Mouse (Mus musculus) lung, embryonic 16.5 days (tissue): ENCODE results near the gene Yod1. TPM values are rescaled to one million over a fixed set of nuclear protein-coding genes. Genes with fewer than 3 reads are reported as not detected.

ENCODE experiments used
- ATAC-seq: fragments of 200-750 bp; cut with Nextera tagmentation; 2 replicates; pipeline ENCODE4 v1.8.0; 2017; ENCODE audit warnings: low read depth, mild to moderate bottlenecking, moderate library complexity
- H3K27ac ChIP-seq: fragments of 300-500 bp; sonication (generic); 2 replicates; pipeline ENCODE4 v1.5.1; 2014; ENCODE audit warnings: mild to moderate bottlenecking, control low read depth, low read length
- H3K27me3 ChIP-seq: fragments of 300-500 bp; sonication (generic); 2 replicates; pipeline ENCODE4 v1.6.1; 2014; ENCODE audit warnings: low read depth, low read length, mixed read lengths; ENCODE audit not compliant: control insufficient read depth, insufficient read depth
- H3K36me3 ChIP-seq: fragments of 300-500 bp; sonication (generic); 2 replicates; pipeline ENCODE4 v1.6.1; 2014; ENCODE audit warnings: low read length; ENCODE audit not compliant: control insufficient read depth, insufficient read depth
- H3K4me1 ChIP-seq: fragments of 300-500 bp; sonication (generic); replicated peaks from 2 replicates; pipeline ENCODE4 v1.6.1; 2014; ENCODE audit warnings: low read length, mixed read lengths; ENCODE audit not compliant: control insufficient read depth, insufficient read depth
- H3K4me2 ChIP-seq: fragments of 300-500 bp; sonication (generic); 2 replicates; pipeline ENCODE4 v1.6.1; 2014; ENCODE audit warnings: low read depth, low read length, control low read depth
- H3K4me3 ChIP-seq: fragments of 300-500 bp; sonication (generic); 2 replicates; pipeline ENCODE4 v1.5.1; 2014; ENCODE audit warnings: mild to moderate bottlenecking, low read length, control low read depth
- H3K9ac ChIP-seq: fragments of 300-500 bp; sonication (generic); 2 replicates; pipeline ENCODE4 v1.6.1; 2014; ENCODE audit warnings: low read length, control low read depth
- H3K9me3 ChIP-seq: fragments of 300-500 bp; sonication (generic); 2 replicates; pipeline ENCODE4 v1.6.1; 2016; ENCODE audit warnings: low read length; ENCODE audit not compliant: control insufficient read depth
- WGBS: fragments of 180-500 bp; shearing (Covaris S2); extraction: QIAGEN DNeasy Blood & Tissue Kit; methylation state at CpG from one replicate; pipeline ENCODE4 v1.1.7; 2014; 5-methylcytosine and 5-hydroxymethylcytosine counted together
- polyA plus RNA-seq: library from polyadenylated mRNA; unstranded; fragments of >200 nt; fragmentation: Nextera tagmentation; extraction: Ambion mirVana; gene quantifications from 2 replicates; pipeline ENCODE4 v1.2.1, GENCODE M21; 2015

Gene Yod1
- polyA plus RNA-seq, 1 experiment from 2014 or later: 15.6 TPM

- peaks cover 16% of the 10 kb centered on the region for H3K4me1 ChIP-seq
- H3K9me3 ChIP-seq: no peaks in the 10 kb centered on the region
- no peaks in the 10 kb centered on the region for H3K27me3 ChIP-seq
- H3K27ac ChIP-seq: no peak overlapping the region
- H3K36me3 ChIP-seq: no peaks in the 10 kb centered on the region
- H3K4me3 ChIP-seq: no peak overlapping the region
- H3K9ac ChIP-seq: no peak overlapping the region
- ATAC-seq: no peak
- WGBS: 40% methylated on average over 9 of the region's 9 CpGs
- no peak overlapping the region for H3K4me2 ChIP-seq
Measured at GRCm38 (mm10) chr1:130759689-130760088, 42.6 kb downstream of the Yod1 start.

- peak overlapping the region; percentile 19 for H3K27ac ChIP-seq
- 43% methylated on average over 1 of the region's 1 CpGs for WGBS
- no peak overlapping the region for H3K4me2 ChIP-seq
- H3K9ac ChIP-seq: no peak overlapping the region
- peaks cover 16% of the 10 kb centered on the region for H3K4me1 ChIP-seq
- ATAC-seq: no peak
- no peaks in the 10 kb centered on the region for H3K36me3 ChIP-seq
- no peaks in the 10 kb centered on the region for H3K9me3 ChIP-seq
- no peaks in the 10 kb centered on the region for H3K27me3 ChIP-seq
- no peak overlapping the region for H3K4me3 ChIP-seq
Measured at GRCm38 (mm10) chr1:130761597-130761996, 44.5 kb downstream of the Yod1 start.

- no peak overlapping the region for H3K9ac ChIP-seq
- H3K9me3 ChIP-seq: no peaks in the 10 kb centered on the region
- no peak for ATAC-seq
- H3K36me3 ChIP-seq: no peaks in the 10 kb centered on the region
- no peak overlapping the region for H3K4me3 ChIP-seq
- peaks cover 16% of the 10 kb centered on the region for H3K4me1 ChIP-seq
- H3K27me3 ChIP-seq: no peaks in the 10 kb centered on the region
- WGBS: 48% methylated on average over 3 of the region's 3 CpGs
- no peak overlapping the region for H3K4me2 ChIP-seq
- peak overlapping the region; percentile 44 for H3K27ac ChIP-seq
Measured at GRCm38 (mm10) chr1:130762045-130762760, 45.1 kb downstream of the Yod1 start.

GRCm38 (mm10) chr1:130764027-130764461 is 46.9 kb downstream of the Yod1 start:
- ATAC-seq: peak; percentile 97
- Histone ChIP-seq H3K9ac (no peak overlapping the region), H3K27ac (peak overlapping the region; percentile 97), H3K9me3 (no peaks in the 10 kb centered on the region), H3K27me3 (no peaks in the 10 kb centered on the region), H3K36me3 (no peaks in the 10 kb centered on the region), H3K4me3 (no peak overlapping the region), H3K4me1 (peaks cover 16% of the 10 kb centered on the region), H3K4me2 (peak overlapping the region; percentile 16)
- 53% methylated on average over 12 of the region's 12 CpGs for WGBS

GRCm38 (mm10) chr1:130767066-130767465 is 49.9 kb downstream of the Yod1 start:
- ATAC-seq: no peak
- Histone ChIP-seq H3K27ac (no peak overlapping the region), H3K9ac (no peak overlapping the region), H3K27me3 (no peaks in the 10 kb centered on the region), H3K4me3 (no peak overlapping the region), H3K4me1 (peaks cover 11% of the 10 kb centered on the region; the same call in 1 of the 2 replicates), H3K9me3 (no peaks in the 10 kb centered on the region), H3K4me2 (no peak overlapping the region), H3K36me3 (no peaks in the 10 kb centered on the region)
- WGBS: 72% methylated on average over 5 of the region's 5 CpGs

- WGBS: 55% methylated on average over 2 of the region's 2 CpGs
- Histone ChIP-seq H3K9ac (no peak overlapping the region), H3K36me3 (no peaks in the 10 kb centered on the region), H3K4me1 (0 out of 2 replicates have a peak, but pooled peaks cover 3% of the 10 kb centered on the region), H3K4me2 (no peak overlapping the region), H3K4me3 (no peak overlapping the region), H3K27ac (peak overlapping the region; percentile 86), H3K9me3 (no peaks in the 10 kb centered on the region), H3K27me3 (no peaks in the 10 kb centered on the region)
- peak; percentile 45 for ATAC-seq
Measured at GRCm38 (mm10) chr1:130769925-130770324, 52.8 kb downstream of the Yod1 start.

GRCm38 (mm10) chr1:130770487-130770886 is 53.4 kb downstream of the Yod1 start:
- H3K27me3 ChIP-seq: no peaks in the 10 kb centered on the region
- H3K4me2 ChIP-seq: no peak overlapping the region
- no peak overlapping the region for H3K9ac ChIP-seq
- H3K4me1 ChIP-seq: 0 out of 2 replicates have a peak, but pooled peaks cover 3% of the 10 kb centered on the region
- no peak overlapping the region for H3K4me3 ChIP-seq
- 57% methylated on average over 4 of the region's 4 CpGs for WGBS
- no peaks in the 10 kb centered on the region for H3K36me3 ChIP-seq
- ATAC-seq: peak; percentile 98
- no peaks in the 10 kb centered on the region for H3K9me3 ChIP-seq
- H3K27ac ChIP-seq: peak overlapping the region; percentile 86

- Histone ChIP-seq H3K27ac (peak overlapping the region; percentile 79), H3K4me1 (0 out of 2 replicates have a peak, but pooled peaks cover 3% of the 10 kb centered on the region), H3K4me3 (no peak overlapping the region), H3K36me3 (no peaks in the 10 kb centered on the region), H3K4me2 (no peak overlapping the region), H3K27me3 (no peaks in the 10 kb centered on the region), H3K9me3 (no peaks in the 10 kb centered on the region), H3K9ac (no peak overlapping the region)
- WGBS: 65% methylated on average over 3 of the region's 3 CpGs
- 0 out of 2 replicates have a peak, but pooled peaks have one; percentile 2 for ATAC-seq
Measured at GRCm38 (mm10) chr1:130770981-130771494, 53.9 kb downstream of the Yod1 start.
